Mouse (Mus musculus) myocyte (in vitro differentiated cells): ENCODE data around the gene Cplx3. TPM values are rescaled to one million over a fixed set of nuclear protein-coding genes. Genes with fewer than 3 reads are reported as not detected.

Source experiments
- H3K27me3 ChIP-seq: one replicate; pipeline ENCODE4 v1.6.1; 2011; ENCODE audit not compliant: control insufficient read depth, insufficient read depth, insufficient read length
- H3K36me3 ChIP-seq: one replicate; pipeline ENCODE4 v1.6.1; 2011; ENCODE audit not compliant: control insufficient read depth, insufficient read depth
- H3K4me2 ChIP-seq: one replicate; pipeline ENCODE4 v1.6.1; 2011; ENCODE audit warnings: low read depth, control low read depth
- H3K4me3 ChIP-seq: one replicate; pipeline ENCODE4 v1.5.1; 2011; ENCODE audit warnings: mild to moderate bottlenecking, control low read depth, moderate library complexity
- H3K79me2 ChIP-seq: one replicate; pipeline ENCODE4 v1.6.1; 2011; ENCODE audit not compliant: control insufficient read depth, insufficient read depth
- H3ac ChIP-seq: one replicate; pipeline ENCODE4 v1.6.1; 2011; ENCODE audit not compliant: control insufficient read depth, insufficient read length
- CEBPB ChIP-seq: IDR thresholded peaks from 2 replicates; pipeline ENCODE4 v1.6.1; 2011; ENCODE audit warnings: mild to moderate bottlenecking, moderate library complexity; ENCODE audit not compliant: poor library complexity, insufficient read depth, severe bottlenecking
- E2F4 ChIP-seq: IDR thresholded peaks from one replicate; pipeline ENCODE4 v1.6.1; 2011; ENCODE audit warnings: mild to moderate bottlenecking, control low read depth, moderate library complexity; ENCODE audit not compliant: insufficient read depth
- MAX ChIP-seq: IDR thresholded peaks from one replicate; pipeline ENCODE4 v1.6.1; 2011; ENCODE audit warnings: low read depth, mild to moderate bottlenecking, control low read depth
- MYOD1 ChIP-seq, 3 experiments: IDR thresholded peaks; one replicate each; pipeline ENCODE4 v1.6.1; 2011; ENCODE audit warnings: control low read depth in 2 of 3, low read depth in 2 of 3, mild to moderate bottlenecking in 2 of 3, moderate library complexity in 1 of 3; ENCODE audit not compliant: insufficient read length in 2 of 3, control insufficient read depth in 1 of 3
- MYOG ChIP-seq, 3 experiments: IDR thresholded peaks; one replicate each; pipeline ENCODE4 v1.6.1; 2011; ENCODE audit warnings: control low read depth in 2 of 3, low read depth in 2 of 3, mild to moderate bottlenecking in 2 of 3; ENCODE audit not compliant: insufficient read length in 2 of 3, control insufficient read depth in 1 of 3, insufficient read depth in 1 of 3
- POLR2A ChIP-seq: IDR thresholded peaks from one replicate; pipeline ENCODE4 v1.6.1; 2011; ENCODE audit warnings: low read depth, mild to moderate bottlenecking, control low read depth, moderate library complexity; ENCODE audit not compliant: insufficient read length
- POLR2AphosphoS2 ChIP-seq: IDR thresholded peaks from one replicate; pipeline ENCODE4 v1.6.1; 2011; ENCODE audit warnings: low read depth, control low read depth; ENCODE audit not compliant: insufficient read length
- REST ChIP-seq: IDR thresholded peaks from one replicate; pipeline ENCODE4 v1.6.1; 2011; ENCODE audit warnings: mild to moderate bottlenecking, control low read depth, moderate library complexity; ENCODE audit not compliant: insufficient read depth, insufficient read length
- SRF ChIP-seq: IDR thresholded peaks from one replicate; pipeline ENCODE4 v1.6.1; 2011; ENCODE audit warnings: low read depth; ENCODE audit not compliant: control insufficient read depth, insufficient read length
- TCF12 ChIP-seq: IDR thresholded peaks from one replicate; pipeline ENCODE4 v1.6.1; 2011; ENCODE audit warnings: mild to moderate bottlenecking, control low read depth; ENCODE audit not compliant: poor library complexity, insufficient read depth, severe bottlenecking
- TCF3 ChIP-seq: IDR thresholded peaks from one replicate; pipeline ENCODE4 v1.6.1; 2011; ENCODE audit warnings: low read depth, control low read depth; ENCODE audit not compliant: insufficient read length
- USF1 ChIP-seq: IDR thresholded peaks from one replicate; pipeline ENCODE4 v1.6.1; 2011; ENCODE audit warnings: low read depth, mild to moderate bottlenecking, control low read depth, moderate library complexity
- polyA plus RNA-seq: library from polyadenylated mRNA; unstranded; fragments of >200 nt; fragmentation: generic; extraction: Trizol; gene quantifications from one replicate; pipeline ENCODE4 v1.2.1, GENCODE M21; 2012; ENCODE audit warnings: missing spikeins

Cplx3 gene
- polyA plus RNA-seq, 1 experiment, result 0.23 TPM

DNA sequence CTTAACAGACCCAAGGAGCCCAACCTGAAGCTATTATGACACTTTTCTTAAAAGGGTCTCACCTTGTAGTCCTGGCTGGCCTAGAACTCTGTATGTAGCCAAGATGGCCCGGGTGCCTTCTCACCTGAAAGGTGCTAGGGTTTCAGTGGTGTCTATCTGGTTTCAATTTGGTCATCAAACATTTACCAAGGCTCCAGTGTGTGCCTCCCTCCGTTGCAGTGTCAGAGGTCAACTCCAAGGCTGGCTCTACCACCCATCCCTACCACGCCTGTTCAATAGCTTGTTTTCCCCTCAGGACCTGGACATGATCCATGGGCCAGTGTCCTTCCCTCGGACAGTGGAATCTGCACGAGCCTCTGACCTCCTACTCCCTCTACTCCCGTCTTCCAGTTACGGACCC lies 18.2 kb upstream of the Cplx3 start:
- no peak overlapping the region for H3ac ChIP-seq
- H3K4me3 ChIP-seq, result no peak overlapping the region
- H3K4me2 ChIP-seq, result no peak overlapping the region
- H3K27me3 ChIP-seq, result no peaks in the 10 kb centered on the region
- peaks cover 8% of the 10 kb centered on the region for H3K36me3 ChIP-seq
- H3K79me2 ChIP-seq, result no peaks in the 10 kb centered on the region
- no peak for TF ChIP-seq TCF3
- peak; percentile 33 for TF ChIP-seq POLR2AphosphoS2

DNA sequence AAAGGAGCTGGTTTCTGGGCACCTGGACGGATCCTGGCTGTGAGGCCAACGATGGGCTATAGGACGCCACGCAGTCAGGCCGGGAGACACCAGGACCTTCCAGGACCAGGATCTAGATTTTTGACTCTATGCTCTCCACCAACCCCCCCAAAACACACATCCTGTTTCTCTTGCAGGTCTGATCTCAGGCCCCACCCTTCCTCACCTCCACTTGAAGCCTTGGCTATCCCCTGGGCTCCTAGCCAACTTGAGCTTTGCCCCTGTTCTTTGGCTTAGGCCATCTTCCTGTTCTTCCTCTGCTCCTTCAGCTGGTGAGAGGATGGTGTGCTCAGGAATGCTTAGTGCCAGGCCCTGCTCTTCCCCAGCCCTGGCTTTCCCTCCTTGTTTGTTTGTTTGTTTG lies 14.6 kb upstream of the Cplx3 start, which contains the start of gene Lman1l:
Gene Lman1l, minus strand, starts transcription at position 101 of the 400 bp plus-strand sequence.
- no peak within 1 kb of the TSS for H3ac ChIP-seq
- TF ChIP-seq REST, result no peak
- no peak for TF ChIP-seq POLR2A
- no peak for TF ChIP-seq USF1
- no peak for TF ChIP-seq SRF
- TF ChIP-seq MAX, result no peak
- TF ChIP-seq MYOD1 (IDR thresholded peaks at IDR 0.05; ENCODE audit: control insufficient read depth in 1 of 3, insufficient read length in 2 of 3, low read depth in 2 of 3), result no peak
- no peak for TF ChIP-seq TCF3
- TF ChIP-seq MYOG (IDR thresholded peaks at IDR 0.05; ENCODE audit: control insufficient read depth in 1 of 3, insufficient read depth in 1 of 3, insufficient read length in 2 of 3, low read depth in 2 of 3), result no peak
- no peak for TF ChIP-seq E2F4
- no peak for TF ChIP-seq POLR2AphosphoS2
- TF ChIP-seq TCF12, result no peak
- no peak for TF ChIP-seq CEBPB

DNA sequence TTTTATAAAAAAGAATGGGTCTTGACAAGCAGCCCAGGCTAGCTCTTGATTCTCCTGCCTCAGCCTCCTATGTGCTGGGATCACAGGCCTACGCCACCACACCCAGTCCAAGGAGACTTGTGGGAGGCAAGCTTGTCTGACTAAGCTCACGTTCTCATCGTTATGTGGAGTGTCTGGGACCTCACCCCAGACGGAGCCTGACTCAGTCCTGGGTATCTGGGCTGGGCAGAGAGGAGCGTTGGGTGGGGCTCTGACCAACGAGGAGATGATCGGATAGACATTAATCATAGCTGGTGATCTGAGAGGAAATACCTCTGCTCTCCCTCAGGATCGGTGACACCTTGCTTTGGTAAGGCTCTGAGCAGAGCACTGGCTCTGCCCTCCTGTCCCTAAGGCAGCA lies 12.8 kb upstream of the Cplx3 start:
- H3K27me3 ChIP-seq, result no peaks in the 10 kb centered on the region
- H3ac ChIP-seq, result no peak overlapping the region
- H3K4me3 ChIP-seq, result no peak overlapping the region
- no peaks in the 10 kb centered on the region for H3K79me2 ChIP-seq
- H3K36me3 ChIP-seq, result no peaks in the 10 kb centered on the region
- TF ChIP-seq SRF (no peak), E2F4 (no peak), MYOD1 (IDR thresholded peaks at IDR 0.05; ENCODE audit: control insufficient read depth in 1 of 3, insufficient read length in 2 of 3, low read depth in 2 of 3) (no peak), CEBPB (no peak), POLR2AphosphoS2 (no peak), REST (no peak), MAX (no peak), POLR2A (no peak), MYOG (IDR thresholded peaks at IDR 0.05; ENCODE audit: control insufficient read depth in 1 of 3, insufficient read depth in 1 of 3, insufficient read length in 2 of 3, low read depth in 2 of 3) (peak in 1 of 3 experiments; percentile 3), USF1 (no peak), TCF3 (no peak), TCF12 (peak; percentile 11)
- H3K4me2 ChIP-seq, result peak overlapping the region; percentile 32

More for the DNA sequence above, 14.6 kb upstream of the Cplx3 start, which contains the start of gene Lman1l:
- Histone ChIP-seq H3K4me2 (no peak within 1 kb of the TSS), H3K79me2 (no peaks in the 10 kb centered on the region), H3K36me3 (no peaks in the 10 kb centered on the region), H3K27me3 (no peaks in the 10 kb centered on the region), H3K4me3 (no peak within 1 kb of the TSS)

GRCm38 (mm10) chr9:57617556-57618169 lies 11.6 kb upstream of the Cplx3 start:
- no peak overlapping the region for H3K4me3 ChIP-seq
- H3ac ChIP-seq, result no peak overlapping the region
- no peak for TF ChIP-seq MAX
- TF ChIP-seq CEBPB, result no peak
- TF ChIP-seq TCF12, result no peak
- TF ChIP-seq POLR2A, result no peak
- TF ChIP-seq MYOG (IDR thresholded peaks at IDR 0.05; ENCODE audit: control insufficient read depth in 1 of 3, insufficient read depth in 1 of 3, insufficient read length in 2 of 3, low read depth in 2 of 3), result no peak
- TF ChIP-seq REST, result no peak
- no peaks in the 10 kb centered on the region for H3K36me3 ChIP-seq
- H3K27me3 ChIP-seq, result no peaks in the 10 kb centered on the region
- H3K79me2 ChIP-seq, result no peaks in the 10 kb centered on the region
- H3K4me2 ChIP-seq, result no peak overlapping the region

DNA sequence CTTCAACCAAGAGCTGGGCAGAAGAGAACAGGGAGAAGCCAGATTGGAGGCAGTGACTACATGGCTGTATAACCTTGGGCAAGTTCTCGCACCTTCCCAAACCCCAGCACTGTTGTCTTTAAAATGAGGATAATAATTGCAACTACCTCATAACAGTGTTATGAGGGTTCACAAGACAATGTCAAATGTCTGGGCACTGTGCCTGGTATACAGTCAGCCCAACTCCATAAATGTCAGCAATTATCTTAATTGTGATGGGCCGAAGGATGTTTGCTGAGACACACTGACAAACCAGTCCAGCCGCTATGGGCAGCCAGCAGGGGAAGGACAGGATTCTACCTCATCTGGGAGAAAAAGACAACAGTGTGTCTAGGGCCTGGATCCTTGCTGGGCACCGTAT lies 8.7 kb upstream of the Cplx3 start:
- H3K4me3 ChIP-seq, result no peak overlapping the region
- no peak for TF ChIP-seq CEBPB
- peak overlapping the region; percentile 14 for H3K4me2 ChIP-seq
- H3K36me3 ChIP-seq, result no peaks in the 10 kb centered on the region
- H3K27me3 ChIP-seq, result no peaks in the 10 kb centered on the region
- no peaks in the 10 kb centered on the region for H3K79me2 ChIP-seq
- no peak overlapping the region for H3ac ChIP-seq
